Mouse (Mus musculus): ENCODE data around the gene Elp6.

The Elp6 gene

GRCm38 (mm10) chr9:110358341-110358740 lies 53.4 kb downstream of the Elp6 start:
- ATAC-seq (ENCODE audit: low TSS enrichment), result no peak

- ATAC-seq (ENCODE audit: low TSS enrichment), result no peak
Measured at GRCm38 (mm10) chr9:110361299-110361698, 56.3 kb downstream of the Elp6 start.

GRCm38 (mm10) chr9:110362337-110362736 lies 57.4 kb downstream of the Elp6 start:
- no peak for ATAC-seq (ENCODE audit: low TSS enrichment)

GRCm38 (mm10) chr9:110366746-110367145 lies 61.8 kb downstream of the Elp6 start:
- no peak for ATAC-seq (ENCODE audit: low TSS enrichment)

GRCm38 (mm10) chr9:110369860-110370259 lies 64.9 kb downstream of the Elp6 start:
- ATAC-seq (ENCODE audit: low TSS enrichment), result no peak

Data from frontal cortex, adult (tissue).